Mouse (Mus musculus) common myeloid progenitor, adult 5-6 weeks (primary cell): ENCODE measurements around the gene Sun2. TPM values are rescaled to one million over a fixed set of nuclear protein-coding genes. Genes with fewer than 3 reads are reported as not detected.
A peak's percentile ranks its signal among the peaks of the same experiment; 100 is the strongest.

Source experiments
- ATAC-seq: replicated peaks from 2 replicates; pipeline ENCODE4 v1.8.0; 2016; ENCODE audit warnings: low read depth, mild to moderate bottlenecking, moderate TSS enrichment, inconsistent platforms; ENCODE audit not compliant: poor library complexity, severe bottlenecking
- total RNA-seq: library from RNA; stranded (forward); fragments of 200-1000, 187-1606 nt; gene quantifications from 2 replicates; pipeline ENCODE4 v1.2.3, GENCODE M21; 2017

The Sun2 gene
- total RNA-seq, 1 experiment from 2014 or later: 73.2 TPM

- no peak for ATAC-seq
Measured at GRCm38 (mm10) chr15:79757118-79757517, 14.8 kb upstream of the Sun2 start.

DNA sequence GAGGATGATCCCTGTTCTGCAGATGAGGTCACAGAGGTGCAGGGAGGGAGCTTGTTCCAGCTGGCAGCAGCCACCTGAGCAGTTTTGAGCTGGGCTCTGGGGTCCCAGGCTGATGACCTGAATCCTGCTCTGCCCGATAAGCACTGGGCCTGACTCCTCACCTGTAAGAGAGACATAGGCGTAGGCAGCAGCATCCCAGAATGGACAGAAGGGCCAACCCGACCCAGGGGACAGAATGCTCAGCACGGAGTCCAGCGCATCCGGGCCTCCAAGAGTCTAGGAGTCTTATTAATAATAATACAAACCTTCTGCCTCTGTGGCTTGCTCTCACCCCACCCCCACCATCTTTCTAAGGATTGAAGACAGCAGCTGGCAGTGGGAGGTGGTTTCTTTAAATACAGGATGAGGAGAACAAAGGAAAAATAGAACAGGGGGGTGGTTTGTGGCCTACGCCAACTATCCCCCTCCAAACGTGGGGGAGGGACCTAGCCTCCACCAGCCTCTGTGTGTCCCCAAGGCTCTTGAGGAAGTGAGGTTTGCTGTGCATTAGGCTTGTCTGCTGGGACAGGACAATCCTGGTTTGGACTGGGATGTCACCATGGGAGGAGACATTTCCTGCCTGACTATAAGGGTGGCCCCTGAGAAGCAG is 13.8 kb upstream of the Sun2 start:
- ATAC-seq: no peak

DNA sequence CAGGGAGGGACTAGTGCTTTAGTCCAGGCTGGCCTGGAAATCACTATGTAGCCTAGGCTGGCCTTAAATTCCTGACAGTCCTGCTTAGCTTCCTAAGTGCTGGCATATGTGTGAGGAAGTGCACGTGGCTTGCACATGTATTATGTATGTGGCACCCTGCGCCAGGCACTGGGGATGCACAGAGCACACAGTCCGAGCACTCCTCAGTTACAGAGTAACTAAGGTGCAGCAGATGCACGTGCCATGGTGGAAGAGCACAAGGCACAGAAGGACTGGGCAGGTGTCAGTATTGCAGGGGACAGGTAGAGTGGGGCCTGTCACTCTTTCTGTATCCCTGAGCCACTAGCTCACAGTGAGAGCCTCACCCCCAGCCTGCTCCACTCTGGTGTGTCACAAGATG is 12.8 kb upstream of the Sun2 start:
- no peak for ATAC-seq

DNA sequence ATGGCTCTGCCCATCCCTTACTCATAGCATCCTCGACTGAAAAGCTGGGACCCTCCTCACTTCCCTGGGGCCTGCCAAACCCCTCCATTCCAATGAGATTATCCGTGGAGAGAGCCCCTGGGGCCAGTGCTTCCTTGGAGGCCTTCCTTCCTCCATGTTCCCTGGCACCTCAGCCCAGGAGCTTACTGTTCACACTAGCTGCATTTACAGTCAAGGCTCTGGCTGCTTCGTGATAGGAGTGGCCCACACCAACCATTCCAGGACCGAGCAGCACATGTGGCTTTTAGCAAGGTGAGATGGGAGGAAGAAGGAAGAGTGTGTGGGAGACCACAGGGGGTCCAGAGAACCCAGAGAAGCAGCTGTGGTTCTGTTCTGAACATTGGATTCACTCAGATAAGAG is 11.5 kb upstream of the Sun2 start:
- ATAC-seq: no peak

GRCm38 (mm10) chr15:79753420-79753752 is 11.1 kb upstream of the Sun2 start:
- ATAC-seq: no peak; the same call in 1 of the 2 replicates

- ATAC-seq: peak; percentile 73
Measured at GRCm38 (mm10) chr15:79752742-79753419, 10.5 kb upstream of the Sun2 start.

- ATAC-seq: peak; percentile 59
Measured at GRCm38 (mm10) chr15:79751772-79752171, 9.4 kb upstream of the Sun2 start.

- ATAC-seq: no peak
Measured at GRCm38 (mm10) chr15:79750266-79750665, 7.9 kb upstream of the Sun2 start.

DNA sequence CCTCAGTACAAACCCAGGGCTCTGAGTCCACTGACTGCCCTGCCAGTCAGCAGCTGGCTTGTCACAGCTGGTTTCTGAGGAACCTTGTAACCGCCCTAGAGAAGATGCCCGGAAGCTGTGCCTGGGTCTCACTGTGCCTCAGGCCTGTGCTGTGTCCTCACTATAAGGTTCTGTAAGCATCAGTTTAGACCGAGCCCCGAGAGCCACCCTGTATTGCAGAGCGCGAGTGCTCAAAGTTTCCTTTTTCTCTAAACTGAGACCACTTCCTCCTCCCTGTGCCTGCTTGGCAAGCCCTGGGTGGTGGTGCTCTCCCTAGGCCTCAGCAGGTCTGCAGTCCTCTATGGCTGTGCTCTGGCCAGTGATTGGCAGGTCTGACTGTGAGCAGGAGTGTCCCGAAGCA is 6.8 kb upstream of the Sun2 start:
- ATAC-seq: 0 out of 2 replicates have a peak, but pooled peaks have one; percentile 9

GRCm38 (mm10) chr15:79747998-79748397 is 5.7 kb upstream of the Sun2 start:
- 0 out of 2 replicates have a peak, but pooled peaks have one; percentile 30 for ATAC-seq

DNA sequence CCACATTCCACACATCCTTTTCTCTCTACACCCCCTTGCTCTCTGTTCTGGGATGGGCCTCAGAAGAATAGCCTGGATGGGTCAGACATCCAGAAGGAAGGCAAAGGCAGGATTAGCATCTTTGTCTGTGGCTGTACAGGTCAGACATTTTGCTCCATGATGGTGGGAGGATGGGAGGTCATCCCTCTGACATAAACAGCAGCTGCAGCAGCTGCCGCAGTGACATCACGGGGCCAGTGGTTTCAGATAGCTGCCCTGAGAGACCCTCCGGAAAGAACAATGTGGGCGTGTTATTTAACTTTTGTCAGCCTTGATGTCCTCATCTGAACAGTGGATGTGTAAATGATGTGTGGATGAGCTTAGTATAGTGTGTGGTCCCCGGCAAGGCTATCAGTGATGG is 3.5 kb upstream of the Sun2 start:
- no peak for ATAC-seq

GRCm38 (mm10) chr15:79745312-79745711 is 3.0 kb upstream of the Sun2 start:
- ATAC-seq: no peak

- ATAC-seq: no peak
Measured at GRCm38 (mm10) chr15:79744742-79745141, 2.4 kb upstream of the Sun2 start.

DNA sequence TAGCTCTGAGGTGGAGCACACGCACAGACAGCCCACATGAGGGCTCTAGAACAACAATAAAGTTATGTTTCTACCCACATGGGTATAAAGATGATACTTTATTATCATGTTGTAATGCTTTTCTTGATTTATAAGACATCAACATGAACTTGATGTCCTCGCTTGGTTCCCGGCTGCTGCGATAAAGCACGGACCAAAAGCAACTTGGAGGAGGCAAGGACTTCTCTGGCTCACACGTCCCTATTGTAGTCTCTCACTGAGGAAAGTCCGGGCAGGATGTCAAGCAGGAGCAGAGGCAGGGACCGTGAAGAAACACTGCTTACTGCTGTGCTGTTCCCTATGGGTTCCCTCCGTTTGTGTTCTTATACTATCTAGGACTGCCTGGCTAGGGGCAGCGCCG is 1.7 kb upstream of the Sun2 start:
- ATAC-seq: no peak

GRCm38 (mm10) chr15:79742706-79743023 is 329 bp upstream of the Sun2 start:
- no peak for ATAC-seq

DNA sequence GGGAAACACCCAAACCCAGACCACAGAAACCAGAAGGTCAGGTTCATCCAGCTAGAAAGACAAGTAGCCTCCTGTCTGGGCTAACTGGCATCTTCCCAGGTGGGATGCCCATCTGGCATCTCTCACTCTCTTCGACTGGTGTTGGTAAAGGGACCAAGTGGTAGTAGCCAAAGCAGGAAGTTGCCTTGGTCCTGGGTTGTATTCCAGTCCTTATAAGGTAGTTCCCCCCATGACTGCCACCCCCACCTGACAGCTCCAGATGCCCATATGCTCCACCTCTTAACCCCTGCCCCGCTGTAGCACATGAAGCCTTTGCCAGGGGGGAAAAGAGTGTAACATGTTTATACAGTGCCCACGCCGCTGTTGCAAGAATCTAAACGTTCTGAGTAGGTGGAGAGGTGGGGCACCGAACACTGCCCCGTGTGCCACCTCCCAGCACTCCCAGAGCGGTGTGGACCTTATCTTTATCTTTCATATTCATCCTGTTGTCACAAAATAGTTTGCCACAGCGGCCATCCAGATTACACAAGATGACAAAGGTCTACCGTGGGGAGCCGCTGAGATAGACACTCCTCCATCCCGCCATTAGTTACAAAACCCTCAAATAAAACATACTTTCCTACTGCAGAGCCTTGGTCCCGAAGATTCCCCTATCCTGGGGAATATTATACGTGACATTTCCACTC is 1.0 kb downstream of the Sun2 start:
- ATAC-seq: peak; percentile 43

- ATAC-seq: no peak
Measured at GRCm38 (mm10) chr15:79740739-79741138, 1.6 kb downstream of the Sun2 start.

DNA sequence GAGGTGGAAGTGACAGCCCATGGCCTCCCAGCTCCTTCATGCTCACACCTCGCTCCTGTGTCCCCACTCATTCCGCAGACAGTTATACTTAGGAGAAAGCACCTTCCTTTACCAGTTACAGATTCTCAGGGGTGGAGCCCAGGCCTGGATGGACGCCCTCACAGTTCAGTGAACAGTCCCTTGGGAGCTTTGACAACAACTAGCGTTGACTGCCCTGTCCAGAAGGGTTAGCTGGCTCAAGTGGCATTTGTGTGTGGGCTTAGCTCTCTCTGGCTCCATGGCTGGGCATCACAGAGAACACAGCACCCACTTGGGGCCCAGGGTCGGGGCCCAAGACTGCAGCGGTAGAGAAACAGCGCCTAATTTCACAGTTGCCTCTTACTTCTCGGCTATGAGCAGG is 8.0 kb downstream of the Sun2 start:
- no peak for ATAC-seq

DNA sequence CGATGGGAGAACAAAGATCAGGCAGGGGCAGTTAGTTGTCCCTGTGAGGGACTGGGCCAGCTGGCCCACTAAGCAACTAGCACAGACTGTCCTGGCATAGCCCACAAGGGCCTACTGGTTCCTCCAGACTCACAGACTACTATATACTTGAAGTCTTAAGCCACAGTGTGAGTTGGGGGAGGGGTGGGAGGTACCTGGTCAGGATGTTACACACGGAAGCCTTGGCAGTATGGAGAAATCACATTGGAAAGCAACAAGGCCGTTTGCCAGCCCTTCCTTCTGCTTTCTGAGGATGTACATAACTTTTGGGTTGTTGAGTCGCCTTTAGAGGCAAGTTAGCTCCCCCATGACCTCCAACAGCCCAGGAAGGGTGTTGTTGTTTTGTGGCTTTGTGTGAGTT is 8.7 kb downstream of the Sun2 start:
- ATAC-seq: no peak

GRCm38 (mm10) chr15:79733192-79733591 is 9.1 kb downstream of the Sun2 start:
- no peak for ATAC-seq

GRCm38 (mm10) chr15:79731554-79731953 is 10.8 kb downstream of the Sun2 start:
- no peak for ATAC-seq
